Mouse (Mus musculus) heart, embryonic 15.5 days (tissue): ENCODE measurements around the gene Fam92b. TPM values are rescaled to one million over a fixed set of nuclear protein-coding genes. Genes with fewer than 3 reads are reported as not detected.

ENCODE experiments used
- ATAC-seq: fragments of 200-750 bp; cut with Nextera tagmentation; replicated peaks from 2 replicates; pipeline ENCODE4 v1.8.0; 2017; ENCODE audit warnings: low read depth, moderate TSS enrichment; ENCODE audit not compliant: insufficient number of reproducible peaks, insufficient read depth, low FRiP score
- H3K27ac ChIP-seq: fragments of 300-500 bp; sonication (generic); 2 replicates; pipeline ENCODE4 v1.5.1; 2015; ENCODE audit warnings: mild to moderate bottlenecking, inconsistent platforms
- H3K27me3 ChIP-seq: fragments of 300-500 bp; sonication (generic); 2 replicates; pipeline ENCODE4 v1.6.1; 2015; ENCODE audit warnings: inconsistent platforms
- H3K36me3 ChIP-seq: fragments of 300-500 bp; sonication (generic); 2 replicates; pipeline ENCODE4 v1.6.1; 2015; ENCODE audit warnings: mild to moderate bottlenecking, inconsistent platforms
- H3K4me1 ChIP-seq: fragments of 300-500 bp; sonication (generic); replicated peaks from 2 replicates; pipeline ENCODE4 v1.6.1; 2015; ENCODE audit warnings: inconsistent platforms
- H3K4me2 ChIP-seq: fragments of 300-500 bp; sonication (generic); 2 replicates; pipeline ENCODE4 v1.6.1; 2015; ENCODE audit warnings: inconsistent platforms, mild to moderate bottlenecking, moderate library complexity
- H3K4me3 ChIP-seq: fragments of 300-500 bp; sonication (generic); 2 replicates; pipeline ENCODE4 v1.5.1; 2015; ENCODE audit warnings: mild to moderate bottlenecking, inconsistent platforms
- H3K9ac ChIP-seq: fragments of 300-500 bp; sonication (generic); 2 replicates; pipeline ENCODE4 v1.6.1; 2015; ENCODE audit warnings: mild to moderate bottlenecking, inconsistent platforms
- H3K9me3 ChIP-seq: fragments of 300-500 bp; sonication (generic); replicated peaks from 2 replicates; pipeline ENCODE4 v1.6.1; 2016; ENCODE audit warnings: inconsistent platforms
- WGBS: fragments of 180-500 bp; shearing (Covaris S2); methylation state at CpG from one replicate; pipeline ENCODE4 v1.1.7; 2015; ENCODE audit warnings: mixed read lengths; 5-methylcytosine and 5-hydroxymethylcytosine counted together
- polyA plus RNA-seq: library from polyadenylated mRNA; unstranded; fragments of >200 nt; fragmentation: Nextera tagmentation; extraction: Ambion mirVana; gene quantifications from 2 replicates; pipeline ENCODE4 v1.2.1, GENCODE M21; 2015

Fam92b gene
- polyA plus RNA-seq, 1 experiment from 2014 or later: 0.38 TPM

DNA sequence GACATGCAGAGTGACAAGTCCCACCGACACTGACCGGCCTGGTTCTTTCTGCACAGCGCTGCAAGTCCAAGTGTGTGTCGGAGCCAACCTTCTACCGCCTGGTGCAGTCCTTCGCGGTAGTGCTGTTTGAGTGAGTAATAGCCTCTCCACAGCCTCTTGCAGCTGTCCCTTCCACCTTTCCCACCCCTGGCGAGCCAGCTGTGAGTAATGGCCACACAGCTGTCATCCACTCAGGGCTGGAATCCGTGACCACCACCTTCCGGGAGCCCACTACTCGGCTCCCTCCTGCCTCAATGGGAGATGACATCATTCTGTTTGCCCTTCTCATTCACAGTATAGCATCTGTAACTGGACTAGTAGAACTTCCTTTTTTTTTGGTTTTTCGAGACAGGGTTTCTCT lies 27.2 kb downstream of the Fam92b start:
- 66% methylated on average over 12 of the region's 12 CpGs for WGBS
- Histone ChIP-seq H3K9ac (no peak overlapping the region), H3K4me3 (no peak overlapping the region), H3K9me3 (no peaks in the 10 kb centered on the region), H3K27me3 (no peaks in the 10 kb centered on the region), H3K4me1 (peaks cover 8% of the 10 kb centered on the region), H3K36me3 (peaks cover 21% of the 10 kb centered on the region), H3K27ac (no peak overlapping the region), H3K4me2 (no peak overlapping the region)
- ATAC-seq: no peak

DNA sequence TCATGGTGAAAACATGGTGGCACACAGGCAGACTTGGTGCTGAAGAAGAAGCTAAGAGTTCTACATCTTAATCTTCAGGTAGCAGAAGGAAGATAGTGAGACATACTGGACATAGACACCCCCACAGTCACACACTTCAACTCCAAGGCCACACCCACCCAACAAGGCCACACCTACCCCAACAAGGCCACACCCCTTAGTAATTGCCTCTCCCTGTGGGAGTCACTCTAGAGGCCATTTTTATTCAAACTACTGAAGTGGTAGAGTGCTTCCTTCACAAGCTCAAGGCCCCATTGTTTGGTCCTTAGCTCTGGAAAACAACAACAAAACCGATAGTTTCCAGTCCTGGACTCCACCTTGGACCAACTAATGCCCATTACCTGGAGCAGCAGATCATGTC lies 31.2 kb downstream of the Fam92b start:
- ATAC-seq: no peak
- Histone ChIP-seq H3K36me3 (peaks cover 13% of the 10 kb centered on the region; the same call in 1 of the 2 replicates), H3K27me3 (no peaks in the 10 kb centered on the region), H3K4me1 (peaks cover 20% of the 10 kb centered on the region), H3K9me3 (no peaks in the 10 kb centered on the region), H3K4me2 (no peak overlapping the region), H3K27ac (no peak overlapping the region), H3K9ac (no peak overlapping the region), H3K4me3 (no peak overlapping the region)
- 73% methylated on average over 1 of the region's 1 CpGs for WGBS

GRCm38 (mm10) chr8:120144652-120145301 lies 32.5 kb downstream of the Fam92b start:
- ATAC-seq: no peak
- H3K27ac ChIP-seq: no peak overlapping the region; the same call in 1 of the 2 replicates
- peaks cover 13% of the 10 kb centered on the region; the same call in 1 of the 2 replicates for H3K36me3 ChIP-seq
- H3K27me3 ChIP-seq: no peaks in the 10 kb centered on the region
- no peak overlapping the region for H3K4me3 ChIP-seq
- 47% methylated on average over 12 of the region's 12 CpGs for WGBS
- H3K4me1 ChIP-seq: peaks cover 31% of the 10 kb centered on the region
- H3K9ac ChIP-seq: no peak overlapping the region
- no peaks in the 10 kb centered on the region for H3K9me3 ChIP-seq
- no peak overlapping the region for H3K4me2 ChIP-seq

GRCm38 (mm10) chr8:120143911-120144651 lies 33.2 kb downstream of the Fam92b start:
- no peaks in the 10 kb centered on the region for H3K27me3 ChIP-seq
- peaks cover 36% of the 10 kb centered on the region for H3K4me1 ChIP-seq
- H3K27ac ChIP-seq: no peak overlapping the region
- H3K9me3 ChIP-seq: no peaks in the 10 kb centered on the region
- ATAC-seq: no peak
- H3K4me2 ChIP-seq: no peak overlapping the region
- no peak overlapping the region for H3K9ac ChIP-seq
- H3K36me3 ChIP-seq: peaks cover 13% of the 10 kb centered on the region; the same call in 1 of the 2 replicates
- WGBS: 54% methylated on average over 15 of the region's 15 CpGs
- no peak overlapping the region for H3K4me3 ChIP-seq

DNA sequence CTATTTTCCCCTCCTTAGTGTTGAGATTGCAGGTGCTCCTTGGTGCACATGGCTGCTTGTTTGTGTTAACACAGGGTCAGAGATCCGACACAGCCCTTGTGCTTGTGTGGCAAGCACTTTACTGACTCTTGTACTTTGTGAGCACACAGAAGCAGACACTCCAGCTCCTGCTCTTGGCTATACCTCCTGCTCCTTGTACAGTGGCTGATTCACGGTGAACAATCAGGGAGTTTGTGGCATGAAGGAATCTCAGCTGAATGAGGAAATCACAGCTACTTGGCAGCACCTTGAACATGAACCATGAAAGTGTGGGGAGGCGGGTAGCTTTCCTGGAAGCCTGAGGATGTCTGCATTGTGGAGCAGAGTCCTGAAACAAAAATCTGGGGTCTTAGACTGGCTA lies 36.5 kb downstream of the Fam92b start:
- WGBS: 37% methylated on average over 3 of the region's 3 CpGs
- H3K27me3 ChIP-seq: no peaks in the 10 kb centered on the region
- no peak overlapping the region for H3K4me3 ChIP-seq
- no peak for ATAC-seq
- H3K9ac ChIP-seq: no peak overlapping the region
- H3K36me3 ChIP-seq: 0 out of 2 replicates have a peak, but pooled peaks cover 4% of the 10 kb centered on the region
- no peaks in the 10 kb centered on the region for H3K9me3 ChIP-seq
- no peak overlapping the region for H3K4me2 ChIP-seq
- peaks cover 47% of the 10 kb centered on the region for H3K4me1 ChIP-seq
- peak overlapping the region; percentile 56 for H3K27ac ChIP-seq

DNA sequence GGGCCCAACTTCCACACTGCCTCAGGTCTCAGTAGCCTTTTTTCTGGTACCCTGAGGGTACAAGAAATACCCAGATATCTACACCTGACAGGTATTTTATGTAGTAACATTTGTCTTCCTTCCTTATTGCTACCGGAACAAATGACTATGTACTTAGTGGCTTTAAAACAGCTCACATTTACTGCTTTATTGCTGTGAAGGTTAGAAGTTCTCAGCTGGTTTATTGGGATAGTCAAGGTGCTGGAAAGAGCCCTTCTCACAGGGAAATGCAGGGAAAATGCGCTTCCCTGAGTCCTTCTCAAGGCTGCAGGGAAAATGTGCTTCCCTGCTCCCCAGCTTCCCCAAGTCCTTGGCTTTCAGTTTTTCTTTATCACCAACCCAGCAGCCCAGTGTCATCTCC lies 38.3 kb downstream of the Fam92b start:
- H3K4me1 ChIP-seq: peaks cover 34% of the 10 kb centered on the region
- ATAC-seq: no peak
- WGBS: 89% methylated on average over 2 of the region's 2 CpGs
- H3K4me2 ChIP-seq: no peak overlapping the region
- H3K27ac ChIP-seq: no peak overlapping the region
- H3K36me3 ChIP-seq: no peaks in the 10 kb centered on the region
- no peaks in the 10 kb centered on the region for H3K9me3 ChIP-seq
- H3K4me3 ChIP-seq: no peak overlapping the region
- H3K9ac ChIP-seq: no peak overlapping the region
- no peaks in the 10 kb centered on the region for H3K27me3 ChIP-seq

GRCm38 (mm10) chr8:120136618-120137017 lies 40.6 kb downstream of the Fam92b start:
- Histone ChIP-seq H3K9ac (no peak overlapping the region), H3K27ac (no peak overlapping the region)
- no peak for ATAC-seq

GRCm38 (mm10) chr8:120135687-120136086 lies 41.6 kb downstream of the Fam92b start:
- Histone ChIP-seq H3K4me1 (peaks cover 26% of the 10 kb centered on the region), H3K9ac (no peak overlapping the region), H3K9me3 (no peaks in the 10 kb centered on the region), H3K27me3 (no peaks in the 10 kb centered on the region), H3K4me3 (no peak overlapping the region), H3K4me2 (no peak overlapping the region), H3K36me3 (no peaks in the 10 kb centered on the region), H3K27ac (no peak overlapping the region)
- 82% methylated on average over 7 of the region's 7 CpGs for WGBS
- no peak for ATAC-seq

More at GRCm38 (mm10) chr8:120136618-120137017, 40.6 kb downstream of the Fam92b start:
- Histone ChIP-seq H3K4me1 (peaks cover 29% of the 10 kb centered on the region), H3K27me3 (no peaks in the 10 kb centered on the region), H3K9me3 (no peaks in the 10 kb centered on the region), H3K4me3 (no peak overlapping the region), H3K4me2 (no peak overlapping the region), H3K36me3 (no peaks in the 10 kb centered on the region)
- 45% methylated on average over 7 of the region's 7 CpGs for WGBS

- H3K4me1 ChIP-seq: peaks cover 27% of the 10 kb centered on the region
- no peaks in the 10 kb centered on the region for H3K27me3 ChIP-seq
- H3K9me3 ChIP-seq: no peaks in the 10 kb centered on the region
- WGBS: 73% methylated on average over 7 of the region's 7 CpGs
- H3K4me2 ChIP-seq: no peak overlapping the region
- H3K4me3 ChIP-seq: no peak overlapping the region
- no peak overlapping the region for H3K27ac ChIP-seq
- no peak overlapping the region for H3K9ac ChIP-seq
- ATAC-seq: no peak
- H3K36me3 ChIP-seq: no peaks in the 10 kb centered on the region
Measured at GRCm38 (mm10) chr8:120133169-120133568, 44.1 kb downstream of the Fam92b start.

DNA sequence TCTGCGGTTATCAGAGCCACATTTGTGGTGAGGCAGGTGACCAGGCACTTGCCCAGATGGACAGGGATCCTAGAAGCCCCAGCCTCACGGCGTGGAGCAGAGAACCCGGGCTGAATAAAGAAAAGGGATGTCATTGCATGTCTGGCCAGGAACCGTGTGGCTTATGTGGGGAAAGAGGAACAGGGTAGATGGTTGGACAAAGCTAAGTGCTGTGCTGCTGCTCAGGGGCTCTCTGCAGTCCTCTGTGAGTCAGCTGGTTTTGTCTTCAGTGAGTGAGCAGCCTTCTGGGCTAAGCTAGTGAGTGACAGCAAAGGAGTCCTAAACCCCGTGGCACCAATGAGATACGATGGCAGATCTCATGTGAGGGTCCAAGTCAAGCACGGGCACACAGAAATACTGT lies 46.1 kb downstream of the Fam92b start:
- Histone ChIP-seq H3K4me2 (no peak overlapping the region), H3K27me3 (no peaks in the 10 kb centered on the region), H3K9ac (no peak overlapping the region), H3K4me1 (peaks cover 36% of the 10 kb centered on the region), H3K9me3 (no peaks in the 10 kb centered on the region), H3K27ac (no peak overlapping the region), H3K4me3 (no peak overlapping the region), H3K36me3 (no peaks in the 10 kb centered on the region)
- 82% methylated on average over 8 of the region's 8 CpGs for WGBS
- ATAC-seq: no peak

DNA sequence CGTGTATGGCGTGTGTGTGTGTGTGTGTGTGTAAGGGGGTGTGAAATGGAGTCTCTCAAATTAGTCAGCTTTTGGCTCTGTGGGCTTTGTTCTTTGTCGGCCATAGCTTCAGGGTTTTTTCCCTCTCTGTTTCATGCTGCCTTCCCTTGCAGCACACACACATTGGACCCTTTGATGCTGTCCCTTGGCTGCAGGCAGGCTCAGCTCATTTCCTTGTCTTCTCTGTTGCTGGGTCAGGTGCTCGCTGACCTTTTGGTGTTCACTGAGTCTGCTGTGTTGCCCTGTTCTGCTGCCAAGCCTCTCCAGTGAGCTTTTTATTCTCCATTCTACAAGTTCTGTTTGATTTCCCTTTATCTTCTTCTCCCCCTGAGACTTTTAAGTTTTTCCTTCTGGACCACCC lies 47.7 kb downstream of the Fam92b start:
- no peak overlapping the region for H3K4me3 ChIP-seq
- peak overlapping the region; percentile 14; the same call in 1 of the 2 replicates for H3K27ac ChIP-seq
- no peak overlapping the region for H3K9ac ChIP-seq
- no peaks in the 10 kb centered on the region for H3K9me3 ChIP-seq
- no peaks in the 10 kb centered on the region for H3K36me3 ChIP-seq
- 69% methylated on average over 4 of the region's 4 CpGs for WGBS
- H3K27me3 ChIP-seq: no peaks in the 10 kb centered on the region
- ATAC-seq: no peak
- H3K4me2 ChIP-seq: no peak overlapping the region
- H3K4me1 ChIP-seq: peaks cover 47% of the 10 kb centered on the region
